Mouse (Mus musculus): Measurements from ENCODE around the gene Tmbim4.
"Not testable (repeated sequence)": the region's sequence is repeated elsewhere in the genome, so short reads cannot be mapped to it uniquely, and the experiment has no call there.

Gene Tmbim4

GRCm38 (mm10) chr10:120197061-120197835, 4.1 kb upstream of the Tmbim4 start:
- DNase-seq (ENCODE audit: low spot score), result no peak

DNA sequence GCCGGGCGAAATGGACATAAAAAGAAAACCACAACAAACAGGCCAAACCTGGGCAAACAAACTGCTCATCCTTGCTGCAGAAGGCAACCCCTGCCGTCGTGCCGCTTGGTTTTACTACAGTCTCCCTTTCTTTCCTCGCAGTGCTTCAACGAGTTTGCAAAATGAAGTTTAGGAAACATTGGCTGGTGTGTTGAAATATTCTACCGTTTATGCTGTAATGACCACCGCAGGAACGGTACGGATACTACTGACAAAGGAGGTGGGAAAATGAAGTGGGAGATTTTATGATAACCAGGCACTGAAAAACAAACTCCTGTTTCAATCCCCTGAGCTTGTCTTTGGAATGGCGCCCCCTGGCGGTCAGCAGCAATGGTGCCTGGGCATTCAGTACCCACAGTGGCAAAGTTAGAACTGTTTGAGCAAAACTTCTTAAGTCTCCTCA, 592 bp downstream of the Tmbim4 start, which contains the start of gene Irak3:
TSS of gene Irak3 (minus strand) at position 170 of the 442 bp plus-strand sequence.
- DNase-seq (ENCODE audit: low spot score), result peak; percentile 79

- DNase-seq (ENCODE audit: low spot score), result no peak
These were observed 1.3 kb downstream of the Tmbim4 start for GRCm38 (mm10) chr10:120202467-120203250.

GRCm38 (mm10) chr10:120204591-120205210, 3.3 kb downstream of the Tmbim4 start:
- DNase-seq (ENCODE audit: low spot score), result no peak

DNA sequence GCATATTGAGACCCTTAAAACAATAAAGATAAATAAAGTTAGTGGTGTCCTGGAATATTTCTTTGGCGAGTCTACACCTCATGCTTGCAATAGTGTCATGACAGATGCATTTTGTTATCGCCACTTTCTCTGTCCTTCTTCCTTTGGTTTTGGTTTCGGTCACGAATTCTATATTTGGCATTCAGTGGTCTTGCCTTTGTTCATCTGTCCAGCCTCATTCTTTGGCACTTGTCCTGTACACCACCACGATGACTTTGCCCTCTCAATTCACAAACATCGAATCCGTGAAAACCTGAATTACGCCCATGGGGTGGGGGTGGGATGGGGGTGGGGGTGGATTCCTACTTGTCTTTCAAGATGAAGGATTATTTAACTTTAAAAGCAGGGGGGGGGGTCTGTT, 6.6 kb downstream of the Tmbim4 start:
- DNase-seq (ENCODE audit: low spot score), result no peak

DNA sequence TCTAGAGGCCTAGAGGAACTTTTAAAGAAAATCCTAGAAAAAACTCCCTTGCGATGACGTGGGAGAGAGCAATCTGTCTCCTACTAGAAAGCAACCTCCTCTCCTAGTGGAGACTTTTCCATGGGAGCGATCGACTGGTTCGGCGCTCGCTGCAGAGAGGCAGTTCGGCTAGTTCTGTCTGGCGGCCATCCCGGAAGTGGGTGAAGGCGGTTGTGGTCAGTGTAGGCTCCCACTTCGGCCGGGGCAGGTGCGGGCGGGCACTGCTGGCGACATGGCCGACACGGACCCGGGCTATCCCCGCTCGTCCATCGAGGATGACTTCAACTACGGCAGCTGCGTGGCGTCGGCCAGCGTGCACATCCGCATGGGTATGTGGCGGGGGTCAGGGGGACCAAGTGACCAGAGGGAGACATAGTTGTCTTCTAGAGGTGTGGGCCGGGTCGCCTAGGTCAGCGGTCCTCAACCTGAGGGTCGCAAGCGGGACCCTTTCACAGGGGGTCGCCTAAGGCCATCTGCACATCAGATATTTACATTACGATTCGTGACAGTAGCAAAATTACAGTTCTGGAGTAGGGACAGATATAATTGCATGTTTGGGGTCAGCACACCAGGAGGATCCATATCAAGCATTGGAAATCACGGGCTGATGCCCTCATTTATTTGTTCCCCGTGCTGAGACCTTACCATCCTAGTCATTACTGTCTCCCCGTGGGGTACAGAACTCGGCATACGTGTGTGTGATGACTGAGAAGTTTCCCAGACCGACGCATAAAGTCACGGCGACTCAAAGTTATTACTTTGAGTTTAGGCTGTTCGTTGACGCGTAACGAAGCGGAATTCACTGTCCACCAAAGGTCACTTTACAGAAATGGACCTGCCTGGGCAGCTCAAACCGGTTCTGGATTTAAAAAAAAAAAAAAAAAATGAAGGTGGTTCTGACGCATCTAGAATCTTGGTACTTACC, 7.5 kb downstream of the Tmbim4 start:
- peak; percentile 81 for DNase-seq (ENCODE audit: low spot score)

- DNase-seq (ENCODE audit: low spot score), result no peak
These were observed 8.1 kb downstream of the Tmbim4 start for GRCm38 (mm10) chr10:120209539-120209925.

DNA sequence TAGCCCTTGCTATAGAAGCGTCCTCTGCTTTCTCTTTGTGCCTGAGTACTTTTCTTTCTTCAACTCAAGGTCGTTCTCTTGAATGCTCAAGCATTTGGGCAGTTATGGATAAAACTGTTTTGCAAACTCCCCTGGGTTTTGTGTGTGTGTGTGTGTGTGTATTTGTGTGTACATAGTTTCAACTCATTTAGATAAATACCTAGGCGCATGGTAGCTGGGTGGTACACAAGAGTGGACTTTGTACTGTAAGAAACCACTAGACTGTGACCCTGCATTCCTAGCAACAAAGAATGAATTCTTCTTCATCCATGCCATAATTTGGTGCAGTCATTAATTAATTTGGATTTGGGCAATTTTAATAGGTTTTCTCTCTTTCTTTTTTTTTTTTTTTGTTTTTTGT, 8.7 kb downstream of the Tmbim4 start:
- no peak for DNase-seq (ENCODE audit: low spot score)

DNA sequence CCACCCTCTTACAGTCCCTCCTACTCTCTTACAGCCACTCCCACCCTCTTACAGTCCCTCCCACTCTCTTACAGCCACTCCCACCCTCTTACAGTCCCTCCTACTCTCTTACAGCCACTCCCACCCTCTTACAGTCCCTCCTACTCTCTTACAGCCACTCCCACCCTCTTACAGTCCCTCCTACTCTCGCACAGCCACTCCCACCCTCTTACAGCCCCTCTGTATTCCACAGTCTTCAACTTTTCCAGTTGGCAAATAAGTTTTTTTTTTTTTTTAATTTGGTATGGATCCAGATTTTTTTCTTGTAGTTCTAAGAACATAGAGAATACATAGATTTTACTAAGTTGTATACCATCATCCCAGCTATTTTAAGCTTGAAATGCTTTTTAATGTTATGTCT, 15.7 kb downstream of the Tmbim4 start:
- DNase-seq (ENCODE audit: low spot score), result not testable (repeated sequence)

- DNase-seq (ENCODE audit: low spot score), result no peak
These were observed 17.6 kb downstream of the Tmbim4 start for GRCm38 (mm10) chr10:120218996-120219395.

DNA sequence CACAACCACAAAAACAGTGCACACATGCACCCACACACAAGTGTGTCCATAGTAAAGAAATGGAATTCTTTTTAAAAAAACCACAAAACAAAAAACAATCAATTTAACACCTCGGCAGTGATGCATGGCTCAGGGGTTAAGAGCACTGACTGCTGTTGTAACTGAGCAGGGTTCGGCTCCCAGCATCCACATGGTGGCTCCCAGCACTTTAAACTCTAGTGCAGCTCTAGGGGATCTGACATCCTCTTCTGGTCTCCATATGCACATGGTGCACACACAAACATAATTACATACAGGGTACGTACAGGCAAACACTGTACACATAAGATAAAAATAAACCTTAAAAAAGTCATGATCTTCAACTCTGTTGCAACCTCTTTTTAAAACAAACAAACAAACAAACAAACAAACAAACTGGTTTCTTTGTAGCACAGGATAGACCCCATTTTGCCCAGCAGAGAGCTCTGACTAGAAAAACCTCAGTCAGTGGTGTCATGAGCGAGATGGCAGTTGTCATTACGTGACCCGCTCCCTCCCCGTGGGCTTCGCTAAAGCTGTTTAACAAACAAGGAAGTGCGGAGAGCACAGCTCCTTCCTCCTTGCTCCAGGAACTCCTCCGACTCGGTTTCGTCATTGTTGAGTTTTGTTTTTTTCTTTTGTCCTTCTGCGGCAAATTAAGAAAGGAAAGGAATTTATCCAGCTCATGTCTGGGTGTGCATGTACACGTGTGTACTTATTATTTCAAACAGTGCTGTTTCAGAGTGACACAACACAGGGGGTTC, 18.4 kb downstream of the Tmbim4 start:
- DNase-seq (ENCODE audit: low spot score), result no peak

DNA sequence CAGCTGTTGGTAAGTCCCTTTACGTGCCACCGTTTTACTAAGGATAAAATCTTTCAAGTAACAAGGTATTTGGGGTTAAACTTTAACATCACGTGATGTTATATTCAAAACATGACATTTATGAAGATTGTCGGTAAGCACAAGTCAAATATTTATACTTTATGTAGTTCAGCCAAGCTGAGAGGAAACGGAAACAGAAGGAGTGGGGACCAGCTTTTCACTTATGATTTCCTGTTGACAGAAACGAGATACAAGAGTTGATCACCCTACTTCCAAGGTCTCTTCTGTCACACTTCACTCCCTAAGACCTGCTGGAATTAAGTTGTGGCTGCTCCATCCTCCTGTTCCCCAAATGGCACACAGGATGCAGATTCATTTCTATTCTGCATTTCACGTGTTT, 19.4 kb downstream of the Tmbim4 start:
- no peak for DNase-seq (ENCODE audit: low spot score)

DNA sequence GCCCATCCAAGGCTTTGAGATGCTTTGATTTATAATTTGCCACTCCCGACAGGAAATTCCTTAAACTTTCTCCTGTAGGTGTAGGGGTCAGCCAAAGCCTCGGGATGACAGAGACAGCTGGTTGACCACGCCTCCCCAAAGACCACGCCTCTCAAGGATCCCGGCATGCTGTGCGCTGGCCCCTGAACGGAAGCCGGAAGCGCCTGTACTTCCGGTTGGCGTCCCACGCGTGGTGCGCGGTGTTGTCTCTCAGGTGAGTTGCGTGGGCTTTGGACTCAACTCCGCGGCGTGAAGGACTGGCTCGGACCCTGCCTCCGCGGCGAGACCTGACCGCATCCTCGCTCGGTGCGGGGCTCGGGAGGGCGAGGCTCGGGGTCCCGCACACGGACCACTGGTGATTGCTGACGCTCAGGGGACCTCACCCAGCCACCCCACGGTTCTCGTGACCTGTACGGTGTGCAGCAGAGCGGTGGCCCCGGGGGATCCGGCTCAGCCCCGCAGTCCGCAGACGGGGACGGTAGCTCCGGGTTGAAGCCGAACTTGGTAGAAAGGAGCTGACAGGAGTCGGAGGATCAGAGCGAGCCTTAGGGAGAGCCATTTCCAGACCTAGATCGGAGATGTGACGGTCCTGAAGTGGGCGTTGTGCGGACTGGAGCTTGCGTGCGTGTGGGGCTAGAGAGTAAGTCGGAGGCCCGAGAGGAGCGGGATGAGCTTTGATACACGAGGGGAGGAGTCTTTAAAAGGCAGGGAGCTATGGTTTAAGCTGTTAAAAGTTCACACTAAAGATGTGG, 25.7 kb downstream of the Tmbim4 start, which contains the start of gene Llph:
TSS of gene Llph (plus strand) at position 200 of the 791 bp plus-strand sequence.
- DNase-seq (ENCODE audit: low spot score), result peak; percentile 78

- DNase-seq (ENCODE audit: low spot score), result peak; percentile 44
These were observed 30.3 kb downstream of the Tmbim4 start for GRCm38 (mm10) chr10:120231718-120232117.

- peak; percentile 42 for DNase-seq (ENCODE audit: low spot score)
These were observed 32.4 kb downstream of the Tmbim4 start for GRCm38 (mm10) chr10:120233655-120234367.

DNA sequence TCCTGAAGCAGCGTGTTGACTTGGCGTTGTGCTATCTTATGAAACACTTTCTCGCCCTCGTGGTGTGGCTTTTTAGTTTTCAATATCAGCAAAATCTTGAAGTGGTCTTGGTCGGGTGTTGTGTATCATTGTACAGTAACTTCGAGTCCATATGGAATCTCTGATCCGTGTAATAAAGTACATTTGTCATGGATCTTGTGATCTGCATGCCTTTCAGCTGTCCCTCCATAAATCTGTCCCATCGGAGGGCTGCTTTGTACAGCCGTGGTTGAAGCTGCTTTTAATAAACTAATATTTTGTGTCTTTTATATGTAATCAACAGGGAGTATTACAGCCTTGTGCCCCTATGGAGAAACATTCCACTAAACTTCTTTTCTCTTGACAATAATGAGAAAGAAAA, 35.5 kb downstream of the Tmbim4 start:
- no peak for DNase-seq (ENCODE audit: low spot score)

- no peak for DNase-seq (ENCODE audit: low spot score)
These were observed 36.9 kb downstream of the Tmbim4 start for GRCm38 (mm10) chr10:120238241-120238640.

DNA sequence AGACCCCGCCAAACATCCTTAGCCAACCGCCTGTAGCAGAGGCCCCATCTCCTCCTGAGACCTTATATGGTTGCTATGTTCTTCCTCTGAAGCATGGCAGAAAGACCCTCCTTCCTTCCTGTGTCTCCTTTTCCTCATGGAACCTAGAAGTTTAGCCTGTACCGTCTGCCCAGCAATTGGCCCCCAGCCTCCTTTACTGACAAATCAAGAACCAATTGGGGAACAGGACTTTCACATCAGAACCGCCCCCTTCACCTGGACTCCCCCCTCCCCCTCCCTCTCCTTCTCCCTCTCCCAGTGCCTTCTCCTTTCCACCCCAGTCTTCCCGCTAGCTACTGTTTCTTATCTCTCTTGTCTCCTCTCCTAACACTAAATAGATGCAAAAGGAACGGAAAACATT, 38.1 kb downstream of the Tmbim4 start:
- no peak for DNase-seq (ENCODE audit: low spot score)

GRCm38 (mm10) chr10:120242421-120242820, 41.0 kb downstream of the Tmbim4 start:
- no peak for DNase-seq (ENCODE audit: low spot score)

Measured in ovary, postnatal 14 days (tissue).